Mouse (Mus musculus): ENCODE results near the gene Bmp4. TPM values are rescaled to one million over a fixed set of nuclear protein-coding genes. Genes with fewer than 3 reads are reported as not detected.

Gene Bmp4
- polyA plus RNA-seq, 1 experiment from 2014 or later, result 10.3 TPM

DNA sequence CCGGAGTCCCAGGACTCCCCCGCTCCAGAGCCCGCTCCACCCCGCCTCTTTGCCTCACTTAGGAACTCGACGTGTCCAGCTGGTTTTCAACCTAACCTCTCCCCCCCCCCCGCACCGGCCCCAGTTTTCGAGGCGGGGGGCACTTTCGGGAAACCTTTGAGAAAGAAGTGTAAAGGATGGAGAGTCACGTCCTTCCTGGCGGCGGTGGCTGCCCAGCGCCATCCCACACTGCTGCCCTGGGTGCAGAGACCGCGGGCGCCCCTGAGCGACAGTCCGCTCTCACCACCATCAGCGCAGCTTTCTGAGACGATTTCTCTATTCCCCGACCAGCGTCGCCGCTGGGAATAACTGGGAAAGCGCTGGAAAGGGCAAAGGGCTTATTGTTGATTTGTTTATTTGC lies 1.8 kb downstream of the Bmp4 start:
- peak overlapping the region; percentile 83 for H3K4me2 ChIP-seq
- H3K4me3 ChIP-seq (ENCODE audit: low read depth, low read length), result peak overlapping the region; percentile 58
- ATAC-seq (replicated peaks; ENCODE audit: low FRiP score), result 0 out of 2 replicates have a peak, but pooled peaks have one; percentile 25
- H3K4me1 ChIP-seq (replicated peaks; ENCODE audit: control insufficient read depth, insufficient read depth, low read length), result peaks cover 14% of the 10 kb centered on the region
- H3K9me3 ChIP-seq (ENCODE audit: control insufficient read depth, low read length), result no peaks in the 10 kb centered on the region
- peaks cover 87% of the 10 kb centered on the region for H3K27me3 ChIP-seq (replicated peaks; ENCODE audit: control insufficient read depth, insufficient read depth, low read length)
- WGBS, result 1% methylated on average over 27 of the region's 27 CpGs
- no peak overlapping the region for H3K9ac ChIP-seq (ENCODE audit: low read depth, low read length)
- no peaks in the 10 kb centered on the region for H3K36me3 ChIP-seq (ENCODE audit: control insufficient read depth, insufficient read depth, low read length)
- no peak overlapping the region for H3K27ac ChIP-seq (ENCODE audit: low read depth, low read length)
- DNase-seq (ENCODE audit: low spot score), result peak; percentile 58

DNA sequence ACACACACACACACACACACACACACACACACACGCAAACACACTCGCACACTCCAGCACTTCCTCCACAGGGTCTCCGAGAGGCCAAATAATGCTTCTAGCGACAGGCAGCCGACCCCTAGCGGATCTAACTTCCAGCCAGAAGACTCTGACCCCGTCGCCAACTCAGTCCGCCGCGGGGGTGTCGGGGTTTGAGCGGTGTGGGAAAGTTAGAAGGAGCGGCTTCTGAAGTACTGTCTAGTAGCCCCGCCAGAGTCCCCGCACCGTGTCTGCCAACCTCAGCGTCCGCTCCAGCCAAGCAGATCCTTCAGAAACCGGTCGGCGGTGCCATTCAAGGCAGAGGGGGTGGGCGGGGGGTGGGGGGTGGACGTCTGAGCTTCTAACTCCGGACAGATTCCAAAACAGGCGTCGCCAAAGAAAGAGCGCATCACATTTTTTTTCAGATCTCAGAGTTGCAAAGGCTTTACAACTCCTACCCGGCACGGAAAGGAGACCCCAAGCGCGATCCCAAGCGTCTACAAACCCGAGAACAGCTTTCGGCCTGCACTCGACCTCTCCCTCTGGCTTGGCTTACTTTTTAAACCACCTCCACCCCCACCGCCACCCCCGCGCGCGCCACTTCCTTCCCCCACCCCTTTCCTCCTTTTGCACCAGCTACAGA lies 2.5 kb downstream of the Bmp4 start:
- Histone ChIP-seq H3K27me3 (replicated peaks; ENCODE audit: control insufficient read depth, insufficient read depth, low read length) (peaks cover 87% of the 10 kb centered on the region), H3K4me2 (peak overlapping the region; percentile 83), H3K4me1 (replicated peaks; ENCODE audit: control insufficient read depth, insufficient read depth, low read length) (peaks cover 14% of the 10 kb centered on the region), H3K9me3 (ENCODE audit: control insufficient read depth, low read length) (no peaks in the 10 kb centered on the region), H3K36me3 (ENCODE audit: control insufficient read depth, insufficient read depth, low read length) (no peaks in the 10 kb centered on the region), H3K27ac (ENCODE audit: low read depth, low read length) (peak overlapping the region; percentile 45; the same call in 1 of the 2 replicates), H3K4me3 (ENCODE audit: low read depth, low read length) (peak overlapping the region; percentile 58), H3K9ac (ENCODE audit: low read depth, low read length) (peak overlapping the region; percentile 16; the same call in 1 of the 2 replicates)
- DNase-seq (ENCODE audit: low spot score) (peak; percentile 69), ATAC-seq (replicated peaks; ENCODE audit: low FRiP score) (peak; percentile 16; the same call in 1 of the 2 replicates)
- WGBS, result under 1% methylated on average over 40 of the region's 41 CpGs

DNA sequence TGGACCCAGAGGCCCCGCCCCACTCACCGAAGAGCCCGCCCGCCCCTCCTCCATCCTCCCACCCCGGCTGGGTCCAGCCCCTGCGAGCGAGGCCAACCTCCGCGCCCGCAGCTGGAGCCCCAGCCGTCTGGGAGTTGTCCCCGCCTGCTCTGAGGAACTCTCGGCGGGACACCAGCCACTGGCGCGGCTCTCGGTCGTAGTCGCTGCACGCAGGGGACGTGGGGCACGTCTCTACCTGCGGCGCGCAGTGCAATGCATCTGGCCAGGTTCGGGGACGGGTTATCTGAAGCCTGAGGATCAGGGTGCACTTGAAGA lies 3.2 kb downstream of the Bmp4 start:
- H3K27me3 ChIP-seq (replicated peaks; ENCODE audit: control insufficient read depth, insufficient read depth, low read length), result peaks cover 80% of the 10 kb centered on the region
- ATAC-seq (replicated peaks; ENCODE audit: low FRiP score) (peak; percentile 86), DNase-seq (ENCODE audit: low spot score) (peak; percentile 84)
- H3K27ac ChIP-seq (ENCODE audit: low read depth, low read length), result peak overlapping the region; percentile 45; the same call in 1 of the 2 replicates
- WGBS, result under 1% methylated on average over 27 of the region's 27 CpGs
- peaks cover 14% of the 10 kb centered on the region for H3K4me1 ChIP-seq (replicated peaks; ENCODE audit: control insufficient read depth, insufficient read depth, low read length)
- H3K9ac ChIP-seq (ENCODE audit: low read depth, low read length), result peak overlapping the region; percentile 16; the same call in 1 of the 2 replicates
- H3K4me2 ChIP-seq, result peak overlapping the region; percentile 83
- peak overlapping the region; percentile 58 for H3K4me3 ChIP-seq (ENCODE audit: low read depth, low read length)
- no peaks in the 10 kb centered on the region for H3K36me3 ChIP-seq (ENCODE audit: control insufficient read depth, insufficient read depth, low read length)
- H3K9me3 ChIP-seq (ENCODE audit: control insufficient read depth, low read length), result no peaks in the 10 kb centered on the region

DNA sequence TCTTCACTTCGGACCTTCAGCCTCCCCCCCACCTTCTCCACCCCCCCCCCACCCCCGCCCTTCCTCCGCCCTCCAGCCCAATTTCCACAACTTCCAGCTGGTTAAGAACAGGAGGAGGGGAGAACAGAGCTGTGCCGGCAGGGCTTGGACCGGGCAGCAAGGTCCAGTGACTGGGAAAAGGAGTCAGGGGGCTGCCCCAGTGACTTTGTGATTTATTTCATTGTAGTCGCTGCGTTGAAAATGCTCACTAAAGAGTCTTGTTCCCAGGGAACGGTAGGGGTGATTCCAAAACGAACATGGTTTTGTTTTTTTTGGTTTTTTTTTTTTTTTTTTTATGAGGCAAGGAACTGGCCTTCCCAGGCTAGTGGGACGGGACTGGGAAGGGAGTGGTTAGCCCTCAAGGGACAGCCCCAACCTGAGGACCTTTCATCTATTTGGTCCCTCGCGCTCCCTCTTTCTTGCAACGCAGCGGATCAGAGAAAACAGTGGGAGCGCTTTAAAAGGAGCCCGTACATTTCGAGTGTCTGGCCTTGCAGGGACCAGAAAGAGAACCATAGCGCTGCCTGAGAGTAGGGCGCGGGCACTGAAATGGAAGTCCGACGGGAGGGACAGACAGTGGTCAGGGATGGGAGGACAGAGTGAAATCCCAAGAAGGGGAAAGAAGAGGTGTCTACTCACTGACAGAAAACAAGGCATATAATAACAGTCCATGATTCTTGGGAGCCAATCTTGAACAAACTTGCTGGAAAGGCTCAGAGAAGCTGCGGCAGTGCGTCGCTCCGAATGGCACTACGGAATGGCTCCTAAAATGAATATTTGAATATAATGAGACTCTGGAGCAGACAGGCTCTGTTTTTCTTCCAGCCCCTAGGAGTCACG lies 3.8 kb downstream of the Bmp4 start:
- peak overlapping the region; percentile 58 for H3K4me3 ChIP-seq (ENCODE audit: low read depth, low read length)
- no peak overlapping the region for H3K27ac ChIP-seq (ENCODE audit: low read depth, low read length)
- DNase-seq (ENCODE audit: low spot score), result no peak
- no peaks in the 10 kb centered on the region for H3K36me3 ChIP-seq (ENCODE audit: control insufficient read depth, insufficient read depth, low read length)
- H3K4me2 ChIP-seq, result peak overlapping the region; percentile 83
- peaks cover 14% of the 10 kb centered on the region for H3K4me1 ChIP-seq (replicated peaks; ENCODE audit: control insufficient read depth, insufficient read depth, low read length)
- no peak for ATAC-seq (replicated peaks; ENCODE audit: low FRiP score)
- no peaks in the 10 kb centered on the region for H3K9me3 ChIP-seq (ENCODE audit: control insufficient read depth, low read length)
- 1% methylated on average over 28 of the region's 28 CpGs for WGBS
- H3K27me3 ChIP-seq (replicated peaks; ENCODE audit: control insufficient read depth, insufficient read depth, low read length), result peaks cover 76% of the 10 kb centered on the region
- no peak overlapping the region for H3K9ac ChIP-seq (ENCODE audit: low read depth, low read length)

DNA sequence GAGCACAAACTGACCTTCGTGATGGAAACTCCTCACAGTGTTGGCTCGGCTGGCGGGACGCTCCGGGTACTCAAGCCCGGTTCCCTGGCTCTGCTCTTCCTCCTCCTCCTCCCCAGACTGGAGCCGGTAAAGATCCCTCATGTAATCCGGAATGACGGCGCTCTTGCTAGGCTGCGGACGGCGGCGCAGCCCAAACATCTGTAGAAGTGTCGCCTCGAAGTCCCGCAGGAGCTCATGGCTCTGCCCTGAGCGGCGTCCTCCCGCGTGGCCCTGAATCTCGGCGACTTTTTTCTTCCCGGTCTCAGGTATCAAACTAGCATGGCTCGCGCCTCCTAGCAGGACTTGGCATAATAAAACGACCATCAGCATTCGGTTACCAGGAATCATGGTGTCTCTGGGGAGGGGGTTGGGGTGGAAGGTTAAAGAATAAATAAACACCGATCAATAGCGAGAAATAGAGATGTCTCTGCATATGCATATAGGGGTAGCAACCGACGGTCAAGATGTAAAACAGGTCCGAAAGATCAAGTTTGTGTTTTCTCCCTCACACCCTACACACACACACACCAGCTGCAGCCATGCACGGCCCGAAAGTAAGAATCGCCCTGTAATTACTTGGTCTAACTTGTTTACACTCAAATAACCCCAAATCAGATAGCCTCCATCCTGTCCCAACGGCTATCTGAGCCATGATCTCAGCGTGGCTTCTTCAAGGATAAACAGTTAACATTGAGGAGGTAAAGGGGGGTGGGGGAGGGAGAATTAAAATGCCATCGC lies 4.6 kb downstream of the Bmp4 start:
- H3K4me1 ChIP-seq (replicated peaks; ENCODE audit: control insufficient read depth, insufficient read depth, low read length), result peaks cover 14% of the 10 kb centered on the region
- no peaks in the 10 kb centered on the region for H3K9me3 ChIP-seq (ENCODE audit: control insufficient read depth, low read length)
- peaks cover 74% of the 10 kb centered on the region for H3K27me3 ChIP-seq (replicated peaks; ENCODE audit: control insufficient read depth, insufficient read depth, low read length)
- WGBS, result 1% methylated on average over 39 of the region's 39 CpGs
- H3K4me3 ChIP-seq (ENCODE audit: low read depth, low read length), result peak overlapping the region; percentile 58
- ATAC-seq (replicated peaks; ENCODE audit: low FRiP score) (no peak), DNase-seq (ENCODE audit: low spot score) (no peak)
- no peak overlapping the region for H3K9ac ChIP-seq (ENCODE audit: low read depth, low read length)
- no peaks in the 10 kb centered on the region for H3K36me3 ChIP-seq (ENCODE audit: control insufficient read depth, insufficient read depth, low read length)
- H3K27ac ChIP-seq (ENCODE audit: low read depth, low read length), result no peak overlapping the region
- peak overlapping the region; percentile 83 for H3K4me2 ChIP-seq

DNA sequence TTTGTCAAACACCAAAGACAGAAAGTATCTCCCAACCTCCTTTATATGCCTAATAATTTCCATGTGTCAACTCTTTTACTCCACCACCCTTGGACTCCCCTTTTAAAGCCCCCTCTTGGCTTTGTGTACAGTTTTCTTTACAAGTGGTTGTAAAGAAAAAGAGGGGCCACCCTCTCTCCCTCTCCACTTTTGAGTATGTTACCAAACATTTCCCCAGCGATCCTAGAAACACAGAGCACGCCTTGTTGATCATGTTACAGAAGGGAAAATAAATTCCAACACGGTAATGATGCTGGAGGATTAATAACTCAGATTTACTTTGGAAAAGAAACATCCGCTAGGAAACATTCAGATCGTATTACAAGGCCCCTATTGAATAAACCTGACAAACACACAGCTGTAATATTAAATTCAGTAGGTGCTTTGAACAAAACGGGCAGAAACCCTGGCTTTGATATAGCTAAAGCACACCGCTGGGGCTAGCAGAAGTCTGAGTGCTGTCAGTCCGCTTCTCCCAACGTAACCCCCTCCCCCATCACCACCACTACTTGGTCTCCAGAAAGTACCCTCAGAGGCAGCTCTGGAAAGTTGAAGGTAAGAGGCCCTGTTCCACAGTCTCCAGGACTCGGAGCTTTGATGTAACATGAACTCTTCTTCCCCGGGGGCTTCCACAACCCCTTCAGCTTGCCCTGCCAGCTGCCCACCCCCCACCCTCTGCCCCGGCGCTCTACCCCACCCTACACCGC lies 5.3 kb downstream of the Bmp4 start:
- WGBS, result 30% methylated on average over 14 of the region's 14 CpGs
- no peak for ATAC-seq (replicated peaks; ENCODE audit: low FRiP score)
- no peak for DNase-seq (ENCODE audit: low spot score)
- Histone ChIP-seq H3K4me3 (ENCODE audit: low read depth, low read length) (peak overlapping the region; percentile 58), H3K9ac (ENCODE audit: low read depth, low read length) (no peak overlapping the region), H3K27ac (ENCODE audit: low read depth, low read length) (no peak overlapping the region), H3K36me3 (ENCODE audit: control insufficient read depth, insufficient read depth, low read length) (no peaks in the 10 kb centered on the region), H3K4me1 (replicated peaks; ENCODE audit: control insufficient read depth, insufficient read depth, low read length) (peaks cover 14% of the 10 kb centered on the region), H3K9me3 (ENCODE audit: control insufficient read depth, low read length) (no peaks in the 10 kb centered on the region), H3K27me3 (replicated peaks; ENCODE audit: control insufficient read depth, insufficient read depth, low read length) (peaks cover 72% of the 10 kb centered on the region), H3K4me2 (peak overlapping the region; percentile 83)

DNA sequence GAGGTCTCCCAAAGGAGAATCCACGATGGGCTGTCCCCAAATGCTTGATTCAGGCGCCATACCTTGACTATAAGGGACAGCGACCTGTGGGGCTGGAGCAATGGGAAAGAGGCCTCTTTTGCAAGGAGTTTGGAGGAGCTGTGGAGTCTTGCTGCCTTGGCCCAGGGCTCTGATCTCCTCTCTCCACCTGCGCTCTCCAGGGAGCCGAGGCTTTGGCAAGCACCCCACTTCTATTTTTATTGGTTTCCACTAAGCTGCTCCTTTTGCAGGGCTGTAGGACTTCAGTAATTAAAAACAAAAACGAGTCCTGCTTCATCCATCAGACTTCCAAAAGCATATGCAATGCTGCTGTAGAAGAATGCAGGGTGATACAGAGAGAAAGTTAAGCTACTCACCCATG lies 9.0 kb downstream of the Bmp4 start:
- no peak for ATAC-seq (replicated peaks; ENCODE audit: low FRiP score)
- no peak overlapping the region for H3K9ac ChIP-seq (ENCODE audit: low read depth, low read length)
- H3K4me1 ChIP-seq (replicated peaks; ENCODE audit: control insufficient read depth, insufficient read depth, low read length), result peaks cover 11% of the 10 kb centered on the region
- H3K9me3 ChIP-seq (ENCODE audit: control insufficient read depth, low read length), result no peaks in the 10 kb centered on the region
- WGBS, result 58% methylated on average over 6 of the region's 6 CpGs
- DNase-seq (ENCODE audit: low spot score), result no peak
- H3K4me3 ChIP-seq (ENCODE audit: low read depth, low read length), result no peak overlapping the region
- H3K4me2 ChIP-seq, result no peak overlapping the region
- H3K36me3 ChIP-seq (ENCODE audit: control insufficient read depth, insufficient read depth, low read length), result no peaks in the 10 kb centered on the region
- H3K27me3 ChIP-seq (replicated peaks; ENCODE audit: control insufficient read depth, insufficient read depth, low read length), result peaks cover 40% of the 10 kb centered on the region
- H3K27ac ChIP-seq (ENCODE audit: low read depth, low read length), result no peak overlapping the region

DNA sequence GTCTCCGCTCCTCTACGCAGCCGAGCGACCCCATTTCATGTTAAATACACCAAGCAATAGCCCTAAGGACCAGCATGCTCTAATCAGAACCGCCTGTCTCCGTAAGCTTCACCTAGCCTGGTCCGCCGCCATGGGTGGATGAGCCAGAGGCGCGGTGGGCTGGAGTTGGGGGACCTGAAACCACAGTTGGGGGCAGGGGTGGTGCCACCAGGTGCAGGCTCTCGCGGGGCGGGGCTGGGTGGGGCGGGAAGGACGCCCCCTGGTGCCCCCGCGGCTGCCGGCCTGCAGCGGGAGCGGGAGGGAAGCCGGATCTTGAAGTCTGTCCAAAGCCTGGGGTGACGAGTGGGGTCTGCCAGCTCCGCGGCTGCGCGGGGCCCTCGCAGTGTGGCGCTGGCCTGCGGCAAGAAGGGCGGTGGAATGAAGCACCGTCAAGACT lies 10.2 kb downstream of the Bmp4 start:
- peaks cover 28% of the 10 kb centered on the region for H3K27me3 ChIP-seq (replicated peaks; ENCODE audit: control insufficient read depth, insufficient read depth, low read length)
- peak overlapping the region; percentile 67 for H3K4me2 ChIP-seq
- H3K4me3 ChIP-seq (ENCODE audit: low read depth, low read length), result peak overlapping the region; percentile 36
- no peak for DNase-seq (ENCODE audit: low spot score)
- H3K9me3 ChIP-seq (ENCODE audit: control insufficient read depth, low read length), result no peaks in the 10 kb centered on the region
- 11% methylated on average over 31 of the region's 31 CpGs for WGBS
- H3K9ac ChIP-seq (ENCODE audit: low read depth, low read length), result 0 out of 2 replicates have a peak overlapping the region, but pooled peaks have one; percentile 16
- peaks cover 5% of the 10 kb centered on the region; the same call in 1 of the 2 replicates for H3K4me1 ChIP-seq (replicated peaks; ENCODE audit: control insufficient read depth, insufficient read depth, low read length)
- no peaks in the 10 kb centered on the region for H3K36me3 ChIP-seq (ENCODE audit: control insufficient read depth, insufficient read depth, low read length)
- no peak overlapping the region for H3K27ac ChIP-seq (ENCODE audit: low read depth, low read length)
- ATAC-seq (replicated peaks; ENCODE audit: low FRiP score), result no peak
